Mouse (Mus musculus) retina, adult 2 months (tissue): ENCODE data around the gene Hoxa7.

Experiments
- DNase-seq: peaks from one replicate; pipeline ENCODE4 v3.0.0-alpha.2; 2012; ENCODE audit warnings: low read depth, low spot score

The Hoxa7 gene

GRCm38 (mm10) chr6:52177806-52178205, 43.8 kb downstream of the Hoxa7 start:
- no peak for DNase-seq

- DNase-seq: no peak
Observed at GRCm38 (mm10) chr6:52177061-52177735, 44.5 kb downstream of the Hoxa7 start, which contains the start of gene 5730596B20Rik. 5730596B20Rik (plus strand) TSS chr6:52177498.

- no peak for DNase-seq
Observed at GRCm38 (mm10) chr6:52176391-52176790, 45.3 kb downstream of the Hoxa7 start.

DNA sequence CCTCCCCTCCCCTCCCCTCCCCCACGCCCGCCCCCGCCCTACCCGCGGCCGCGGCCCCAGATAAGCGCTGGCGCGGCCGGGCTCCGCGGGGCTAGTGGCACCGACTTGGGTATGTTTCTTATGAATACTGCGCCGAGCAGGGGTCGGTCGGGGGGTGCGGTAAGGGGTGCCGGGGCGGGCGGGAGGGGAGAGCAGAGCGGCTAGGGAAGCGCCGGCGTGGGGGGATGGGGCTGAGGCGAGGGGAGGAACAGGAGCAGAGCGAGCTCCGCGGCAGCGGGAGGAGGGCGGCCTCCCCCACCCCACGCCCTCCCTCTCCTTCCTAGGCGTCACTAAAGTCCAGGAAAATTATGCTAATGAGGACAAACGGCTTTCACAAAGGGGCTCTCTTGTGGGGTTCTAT, 45.8 kb downstream of the Hoxa7 start:
- DNase-seq: no peak

- DNase-seq: no peak
Observed at GRCm38 (mm10) chr6:52174968-52175751, 46.5 kb downstream of the Hoxa7 start.

DNA sequence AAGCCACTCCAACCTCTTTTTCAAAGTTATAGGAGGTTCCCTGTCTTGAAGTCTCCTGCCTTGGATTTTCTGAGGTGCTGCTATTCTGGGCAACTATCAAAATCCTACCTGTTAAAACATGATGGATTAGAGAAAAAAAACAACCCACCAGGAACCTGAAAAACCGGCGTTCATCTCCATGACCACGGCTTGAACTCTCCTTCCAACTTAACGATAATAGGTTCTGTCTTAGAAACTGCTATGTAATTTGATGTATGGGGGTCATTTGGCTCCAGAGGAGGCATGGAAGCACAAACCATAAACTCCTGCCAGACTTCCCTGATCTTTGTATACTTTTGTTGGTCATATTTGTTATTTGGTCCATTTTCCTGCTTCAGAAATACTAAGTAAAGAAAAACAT, 48.0 kb downstream of the Hoxa7 start:
- DNase-seq: no peak

DNA sequence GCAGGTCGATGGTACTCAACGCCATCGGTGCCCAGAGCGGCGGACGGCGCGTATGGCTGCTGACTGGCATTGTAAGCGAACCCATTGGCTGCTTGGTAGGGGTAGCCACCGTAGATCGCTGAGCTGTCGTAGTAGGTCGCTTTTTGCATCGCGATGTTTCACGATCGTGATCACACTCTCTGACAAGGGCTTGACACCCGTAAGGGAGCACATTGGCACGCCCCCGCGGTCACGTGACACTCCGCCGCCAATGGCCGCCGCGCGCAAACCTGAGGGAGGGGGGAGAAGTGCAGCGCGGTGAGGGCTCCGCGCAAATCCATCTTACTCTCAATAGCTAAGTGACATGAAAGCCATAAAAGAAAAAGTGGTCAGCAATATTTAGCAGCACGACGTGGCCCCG, 49.2 kb downstream of the Hoxa7 start:
- DNase-seq: no peak

GRCm38 (mm10) chr6:52171938-52172337, 49.7 kb downstream of the Hoxa7 start:
- no peak for DNase-seq

- no peak for DNase-seq
Observed at GRCm38 (mm10) chr6:52171331-52171730, 50.3 kb downstream of the Hoxa7 start.

GRCm38 (mm10) chr6:52170898-52171223, 50.8 kb downstream of the Hoxa7 start:
- no peak for DNase-seq

GRCm38 (mm10) chr6:52170166-52170897, 51.3 kb downstream of the Hoxa7 start:
- no peak for DNase-seq

- DNase-seq: no peak
Observed at GRCm38 (mm10) chr6:52169499-52170165, 52.0 kb downstream of the Hoxa7 start.

DNA sequence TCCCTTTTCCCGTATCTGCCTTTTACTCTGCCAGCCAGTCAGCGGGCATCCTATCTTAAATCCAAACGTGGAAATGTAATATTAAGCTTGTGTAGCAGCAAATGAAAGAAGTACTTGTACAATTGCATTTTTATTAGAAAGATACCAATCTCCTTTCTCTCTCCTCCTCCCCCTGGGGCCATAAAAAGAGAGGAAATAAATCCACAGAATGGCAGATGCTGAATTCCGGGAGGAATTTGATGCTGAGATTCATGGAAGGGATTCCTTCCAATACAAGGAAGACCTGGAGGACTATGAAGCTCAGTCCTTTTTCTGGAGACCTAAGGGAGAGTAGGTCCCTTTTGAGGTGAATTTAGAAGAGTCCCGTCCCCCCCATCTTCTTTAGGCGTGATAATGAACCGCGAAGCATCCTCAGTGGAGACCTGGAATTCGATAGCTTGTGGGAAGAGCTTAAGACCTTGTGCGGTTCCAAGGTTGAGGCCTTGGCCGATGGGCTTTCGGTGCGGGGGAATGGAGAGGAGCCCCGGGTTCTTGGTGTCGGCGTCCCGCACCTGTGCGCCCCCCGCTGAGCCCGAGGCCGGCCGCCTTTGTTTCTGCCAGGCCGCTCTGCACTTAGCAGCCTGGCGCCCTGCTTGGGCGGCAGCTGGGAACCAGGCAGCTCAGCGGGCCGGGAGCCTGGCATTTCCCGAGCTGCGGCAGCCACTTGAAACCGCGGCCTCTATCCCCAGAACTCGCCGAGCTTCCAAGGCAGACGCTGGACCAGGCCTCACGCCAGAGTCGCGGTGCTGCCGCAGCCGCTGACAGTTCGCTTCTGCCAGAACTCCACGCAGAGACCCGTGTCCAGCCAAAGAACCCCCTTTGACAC, 53.2 kb downstream of the Hoxa7 start:
- DNase-seq: no peak

GRCm38 (mm10) chr6:52167736-52168161, 53.9 kb downstream of the Hoxa7 start:
- no peak for DNase-seq

GRCm38 (mm10) chr6:52167176-52167575, 54.5 kb downstream of the Hoxa7 start:
- DNase-seq: no peak

DNA sequence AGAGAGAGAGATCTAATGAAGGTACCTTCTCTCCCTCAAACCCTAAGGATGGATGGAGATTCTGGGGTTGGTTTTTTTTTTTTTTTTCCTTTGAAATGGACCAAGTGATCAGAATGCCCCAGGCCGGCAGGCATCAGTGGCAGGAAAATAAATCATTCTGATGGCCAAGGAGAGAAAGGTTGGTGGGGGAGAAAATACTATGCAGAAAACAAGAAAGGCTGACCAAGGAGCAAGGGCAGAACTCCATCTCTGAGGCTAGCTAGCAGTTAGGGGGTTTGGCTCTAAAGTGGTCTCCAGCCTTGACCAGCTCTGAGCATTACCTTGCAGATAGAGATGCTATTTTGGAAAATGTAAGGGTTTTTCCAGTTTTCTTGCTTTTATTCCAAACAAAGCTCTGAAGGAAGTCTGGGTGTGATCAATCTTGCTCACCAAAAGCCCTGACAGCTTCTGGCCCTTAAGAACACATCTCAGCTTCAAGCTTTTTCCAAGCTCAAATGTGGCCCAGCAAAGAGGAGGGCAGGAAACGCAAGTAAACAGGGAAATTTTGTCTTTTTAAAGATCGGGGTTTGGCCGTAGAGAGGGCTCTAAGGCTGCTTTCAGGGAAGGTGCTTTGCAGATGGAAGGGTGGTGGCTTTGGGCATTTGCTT, 55.1 kb downstream of the Hoxa7 start:
- no peak for DNase-seq

DNA sequence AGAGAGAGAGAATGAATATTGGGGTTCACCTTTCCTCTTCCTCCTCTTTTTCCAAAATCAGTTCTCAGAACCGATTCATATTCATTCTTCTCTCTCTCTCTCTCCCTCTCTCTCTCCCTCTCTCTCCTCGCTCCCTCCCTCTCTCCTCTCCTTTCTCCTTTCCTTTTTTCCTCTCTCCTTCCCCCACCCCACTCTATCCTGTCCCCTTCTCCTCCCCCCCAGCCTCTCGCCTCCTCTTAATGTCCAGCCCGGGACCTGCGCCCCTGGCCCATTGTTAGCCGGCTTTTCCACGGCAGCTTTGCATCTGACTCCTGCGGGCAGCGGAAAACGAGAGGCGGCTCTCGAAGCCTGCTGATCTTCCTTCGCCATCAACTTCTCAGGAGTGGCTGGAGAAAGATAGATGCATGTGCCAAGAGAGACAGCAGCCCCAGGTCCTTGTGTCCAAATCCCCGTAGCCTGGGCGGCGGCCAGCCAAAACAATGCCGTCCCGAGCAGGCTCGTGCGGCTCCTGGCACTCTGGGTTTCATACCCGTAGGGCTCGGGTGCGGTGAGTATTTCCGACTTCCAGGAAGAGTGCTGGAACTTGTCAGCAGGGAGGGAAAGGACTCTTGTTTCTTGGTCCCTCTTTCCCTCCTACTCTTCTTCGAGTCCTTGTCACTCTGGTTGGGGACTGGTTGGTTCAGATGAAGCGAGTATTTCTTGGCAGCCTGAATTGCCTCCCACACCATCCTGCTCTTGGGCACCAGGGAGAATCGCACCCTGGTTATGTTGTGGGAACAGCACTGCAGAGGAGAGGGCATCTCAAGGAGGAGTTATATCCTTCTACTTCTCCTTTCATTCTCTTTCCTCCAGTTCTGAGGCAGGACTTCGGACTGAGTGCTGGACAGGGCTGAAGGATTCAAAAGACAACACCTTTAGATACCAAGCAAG, 55.9 kb downstream of the Hoxa7 start:
- no peak for DNase-seq

DNA sequence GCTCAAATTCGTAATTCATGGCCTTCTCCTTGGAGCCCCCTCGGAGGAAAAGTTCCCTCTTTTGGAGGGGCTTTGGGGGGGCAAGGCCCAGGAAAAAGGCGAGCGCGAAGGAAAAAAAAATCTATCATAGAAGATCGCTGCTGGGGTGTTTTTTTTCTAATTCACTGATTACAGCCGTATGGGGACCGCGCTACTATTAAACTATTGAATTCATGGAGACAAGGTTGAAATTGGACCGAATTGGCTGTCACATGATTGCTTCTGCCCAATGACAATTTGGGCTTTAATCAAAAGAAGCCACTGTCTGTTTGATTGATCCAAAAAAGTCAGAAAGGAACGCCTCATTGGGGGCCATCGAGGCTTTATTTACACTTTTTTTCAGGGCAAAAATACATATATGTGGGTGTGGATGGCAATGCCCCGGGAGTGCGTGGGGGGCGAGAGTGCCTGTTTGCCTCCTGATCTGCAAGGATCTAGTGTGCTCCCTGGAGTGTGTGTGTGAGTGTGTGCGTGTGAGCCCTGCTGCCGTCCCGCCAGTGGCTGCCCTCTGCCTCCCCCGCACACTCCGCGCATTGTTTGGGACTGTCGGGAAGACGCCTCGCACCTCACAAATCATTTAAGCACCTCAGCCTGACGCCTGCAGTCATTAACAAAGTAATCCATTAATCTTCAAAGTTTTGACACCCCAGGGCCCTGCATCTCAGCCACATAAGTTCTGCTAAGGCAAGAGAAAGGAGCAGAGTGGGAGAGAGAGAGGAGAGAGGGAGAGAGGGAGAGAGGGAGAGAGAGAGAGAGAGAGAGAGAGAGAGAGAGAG, 56.8 kb downstream of the Hoxa7 start, which contains the start of gene Hoxa2:
Gene Hoxa2, minus strand, starts transcription at position 206 of the 815 bp plus-strand sequence.
- no peak for DNase-seq
